Mouse (Mus musculus) small intestine, adult 2 months (tissue): Measurements from ENCODE around the gene Hivep3. TPM values are rescaled to one million over a fixed set of nuclear protein-coding genes. Genes with fewer than 3 reads are reported as not detected.

Experiments
- H3K27ac ChIP-seq: fragments of 200-500 bp; 2 replicates; pipeline ENCODE4 v1.5.1; 2012; ENCODE audit warnings: low read depth, low read length, control low read depth, inconsistent platforms; ENCODE audit not compliant: insufficient read depth
- H3K27me3 ChIP-seq: fragments of 200-500 bp; 2 replicates; pipeline ENCODE4 v1.6.1; 2012; ENCODE audit warnings: mild to moderate bottlenecking, moderate library complexity, low read length, inconsistent platforms; ENCODE audit not compliant: control insufficient read depth, insufficient read depth
- H3K36me3 ChIP-seq: fragments of 200-500 bp; 2 replicates; pipeline ENCODE4 v1.6.1; 2012; ENCODE audit warnings: mild to moderate bottlenecking, low read length, control low read depth, inconsistent platforms; ENCODE audit not compliant: control insufficient read depth, insufficient read depth
- H3K4me1 ChIP-seq: fragments of 200-500 bp; 2 replicates; pipeline ENCODE4 v1.6.1; 2012; ENCODE audit warnings: low read length, inconsistent platforms, mixed read lengths; ENCODE audit not compliant: control insufficient read depth, insufficient read depth, insufficient read length
- H3K4me3 ChIP-seq: fragments of 200-500 bp; 2 replicates; pipeline ENCODE4 v1.5.1; 2012; ENCODE audit warnings: low read depth, mild to moderate bottlenecking, control low read depth, inconsistent platforms, low read length, moderate library complexity
- CTCF ChIP-seq: fragments of 200-500 bp; IDR thresholded peaks from 2 replicates; pipeline ENCODE4 v1.5.1; 2012; ENCODE audit warnings: low read depth, mild to moderate bottlenecking, control low read depth, inconsistent platforms, low read length, moderate library complexity, mixed read lengths; ENCODE audit not compliant: insufficient replicate concordance, insufficient read length; ENCODE audit errors: extremely low read depth
- POLR2A ChIP-seq: fragments of 200-500 bp; IDR thresholded peaks from 2 replicates; pipeline ENCODE4 v1.6.1; 2012; ENCODE audit warnings: low read depth, mild to moderate bottlenecking, control low read depth, inconsistent platforms, low read length, moderate library complexity
- WGBS: fragments of 180-500 bp; shearing (Covaris S2); methylation state at CpG from one replicate; pipeline ENCODE4 v1.1.7; 2018; 5-methylcytosine and 5-hydroxymethylcytosine counted together
- polyA plus RNA-seq: library from polyadenylated mRNA; depleted of rRNA; stranded (reverse); fragments of >200 nt; gene quantifications from 2 replicates; pipeline ENCODE4 v1.2.3, GENCODE M21; 2012

Gene Hivep3
- polyA plus RNA-seq, 1 experiment: 3.3 TPM

DNA sequence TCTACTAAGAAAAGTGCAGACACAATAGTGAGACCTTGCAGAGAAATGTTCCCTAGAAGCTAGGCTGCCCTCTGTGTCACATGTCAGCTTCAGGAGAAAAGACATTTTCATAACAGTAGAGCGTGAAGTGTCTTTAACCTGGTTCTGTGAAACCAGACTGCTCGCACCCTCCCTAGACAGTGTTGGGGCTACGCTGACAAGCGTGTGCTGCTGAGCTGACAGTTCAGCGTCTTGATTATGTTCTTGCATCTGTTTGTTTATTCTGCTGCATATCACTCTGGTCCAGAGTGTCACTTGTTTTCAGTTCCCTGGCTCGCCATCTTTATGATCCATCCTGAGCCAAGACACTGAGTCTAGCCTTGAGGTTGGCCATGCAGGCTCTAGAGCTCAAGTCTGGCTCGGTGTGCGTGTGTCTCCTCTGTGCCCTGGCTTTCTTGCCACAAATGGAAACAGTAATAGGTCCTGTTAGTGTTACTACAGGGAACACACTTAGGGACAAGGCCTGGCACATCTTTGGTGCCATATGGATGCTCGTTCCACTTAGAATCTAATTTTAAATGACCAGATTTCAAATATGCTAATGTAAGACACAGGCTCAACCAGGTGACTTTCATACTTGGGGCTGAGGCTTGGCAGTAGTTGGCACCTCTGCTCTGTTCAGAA lies 28.0 kb downstream of the Hivep3 start:
- Histone ChIP-seq H3K36me3 (no peaks in the 10 kb centered on the region), H3K4me3 (no peak overlapping the region), H3K27ac (no peak overlapping the region), H3K4me1 (no peaks in the 10 kb centered on the region), H3K27me3 (no peaks in the 10 kb centered on the region)
- no peak for TF ChIP-seq CTCF
- no peak for TF ChIP-seq POLR2A
- WGBS: 75% methylated on average over 9 of the region's 9 CpGs

- Histone ChIP-seq H3K27ac (no peak overlapping the region), H3K36me3 (no peaks in the 10 kb centered on the region), H3K4me3 (no peak overlapping the region), H3K27me3 (no peaks in the 10 kb centered on the region), H3K4me1 (no peaks in the 10 kb centered on the region)
- 80% methylated on average over 2 of the region's 2 CpGs for WGBS
- no peak for TF ChIP-seq CTCF
- TF ChIP-seq POLR2A: no peak
Measured at GRCm38 (mm10) chr4:119762171-119762570, 28.6 kb downstream of the Hivep3 start.

- TF ChIP-seq CTCF (no peak), POLR2A (no peak)
- 87% methylated on average over 3 of the region's 3 CpGs for WGBS
- H3K36me3 ChIP-seq: no peaks in the 10 kb centered on the region
- H3K4me3 ChIP-seq: no peak overlapping the region
- no peaks in the 10 kb centered on the region for H3K4me1 ChIP-seq
- no peaks in the 10 kb centered on the region for H3K27me3 ChIP-seq
- H3K27ac ChIP-seq: no peak overlapping the region
Measured at GRCm38 (mm10) chr4:119768046-119768445, 34.5 kb downstream of the Hivep3 start.

- WGBS: 95% methylated on average over 3 of the region's 3 CpGs
- no peaks in the 10 kb centered on the region for H3K36me3 ChIP-seq
- peaks cover 2% of the 10 kb centered on the region; the same call in 1 of the 2 replicates for H3K4me1 ChIP-seq
- no peak overlapping the region for H3K4me3 ChIP-seq
- no peaks in the 10 kb centered on the region for H3K27me3 ChIP-seq
- no peak for TF ChIP-seq POLR2A
- no peak for TF ChIP-seq CTCF
- H3K27ac ChIP-seq: no peak overlapping the region
Measured at GRCm38 (mm10) chr4:119775913-119776312, 42.3 kb downstream of the Hivep3 start.

DNA sequence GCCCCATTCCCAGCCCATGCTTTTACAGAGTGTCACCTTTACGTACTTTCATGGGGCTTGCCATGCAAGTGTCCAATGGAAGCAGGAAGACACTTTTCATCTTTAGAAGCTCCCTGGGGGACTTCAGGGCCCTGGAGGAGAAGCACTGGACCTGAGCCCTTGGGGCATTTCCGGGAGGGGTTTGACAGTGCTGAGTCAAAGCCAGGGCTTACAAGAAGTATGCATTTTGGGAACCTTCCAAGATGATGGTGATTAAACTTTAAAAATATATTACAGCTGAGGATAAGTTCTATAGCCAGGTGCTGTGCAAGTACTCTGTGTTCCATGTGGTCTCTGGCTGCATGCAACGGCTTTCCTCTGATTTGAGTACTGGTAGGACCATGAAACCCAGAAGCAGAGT lies 43.6 kb downstream of the Hivep3 start:
- no peak overlapping the region for H3K4me3 ChIP-seq
- 78% methylated on average over 3 of the region's 3 CpGs for WGBS
- H3K27me3 ChIP-seq: no peaks in the 10 kb centered on the region
- H3K4me1 ChIP-seq: peaks cover 2% of the 10 kb centered on the region; the same call in 1 of the 2 replicates
- H3K27ac ChIP-seq: no peak overlapping the region
- H3K36me3 ChIP-seq: no peaks in the 10 kb centered on the region
- no peak for TF ChIP-seq CTCF
- TF ChIP-seq POLR2A: no peak

- WGBS: 53% methylated on average over 5 of the region's 5 CpGs
- TF ChIP-seq POLR2A (no peak), CTCF (no peak)
- H3K4me1 ChIP-seq: 0 out of 2 replicates have a peak, but pooled peaks cover 2% of the 10 kb centered on the region
- no peak overlapping the region for H3K4me3 ChIP-seq
- H3K27ac ChIP-seq: no peak overlapping the region
- no peaks in the 10 kb centered on the region for H3K27me3 ChIP-seq
- no peaks in the 10 kb centered on the region for H3K36me3 ChIP-seq
Measured at GRCm38 (mm10) chr4:119779561-119780400, 46.2 kb downstream of the Hivep3 start.

GRCm38 (mm10) chr4:119780881-119781280 lies 47.3 kb downstream of the Hivep3 start:
- H3K27me3 ChIP-seq: no peaks in the 10 kb centered on the region
- H3K36me3 ChIP-seq: no peaks in the 10 kb centered on the region
- TF ChIP-seq POLR2A (no peak), CTCF (no peak)
- no peak overlapping the region for H3K27ac ChIP-seq
- H3K4me1 ChIP-seq: 0 out of 2 replicates have a peak, but pooled peaks cover 2% of the 10 kb centered on the region
- 80% methylated on average over 6 of the region's 6 CpGs for WGBS
- no peak overlapping the region for H3K4me3 ChIP-seq
